Mouse (Mus musculus): ENCODE results near the gene Myt1l.

Myt1l gene

DNA sequence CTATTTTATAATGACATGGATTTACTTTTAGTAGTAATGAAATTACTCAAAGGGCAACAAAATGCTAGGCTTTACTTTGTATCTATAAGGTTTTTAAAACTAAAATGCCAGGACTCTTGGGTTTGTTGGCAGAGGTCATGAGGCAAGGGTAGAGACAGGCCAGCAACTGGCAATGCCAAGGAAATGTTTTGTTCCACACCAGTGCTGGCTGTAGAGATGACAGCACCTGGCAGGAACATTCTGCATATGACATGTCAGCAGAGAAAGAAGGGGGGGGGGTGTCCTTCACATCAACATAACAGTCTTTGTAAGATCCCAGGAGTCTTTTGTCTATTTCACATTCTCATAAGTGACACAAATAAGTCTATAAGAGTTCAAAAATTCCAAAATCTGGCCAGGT, 302.4 kb downstream of the Myt1l start:
- no peak for DNase-seq

DNA sequence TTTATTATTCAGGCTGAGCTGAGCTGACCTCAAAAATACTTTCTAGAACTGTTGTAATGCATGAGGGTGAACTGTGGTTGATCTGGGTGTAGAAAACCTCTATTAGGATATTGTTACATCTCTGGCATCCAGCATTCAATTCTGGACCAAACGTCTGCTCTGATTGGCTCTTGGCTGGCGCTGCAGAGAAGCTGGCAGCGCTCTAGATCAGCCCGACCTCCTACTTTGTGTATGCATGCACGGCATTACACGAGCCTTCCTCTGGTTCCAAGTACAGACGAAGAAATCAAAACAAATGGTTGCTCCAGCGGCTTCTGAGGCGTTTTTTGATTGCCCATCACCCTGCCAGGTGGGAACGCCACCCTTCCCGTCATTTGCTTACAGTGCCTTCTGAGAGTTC, 303.2 kb downstream of the Myt1l start:
- DNase-seq = no peak

- peak; percentile 29 for DNase-seq
Observed at GRCm38 (mm10) chr12:29837301-29837791, 309.2 kb downstream of the Myt1l start.

DNA sequence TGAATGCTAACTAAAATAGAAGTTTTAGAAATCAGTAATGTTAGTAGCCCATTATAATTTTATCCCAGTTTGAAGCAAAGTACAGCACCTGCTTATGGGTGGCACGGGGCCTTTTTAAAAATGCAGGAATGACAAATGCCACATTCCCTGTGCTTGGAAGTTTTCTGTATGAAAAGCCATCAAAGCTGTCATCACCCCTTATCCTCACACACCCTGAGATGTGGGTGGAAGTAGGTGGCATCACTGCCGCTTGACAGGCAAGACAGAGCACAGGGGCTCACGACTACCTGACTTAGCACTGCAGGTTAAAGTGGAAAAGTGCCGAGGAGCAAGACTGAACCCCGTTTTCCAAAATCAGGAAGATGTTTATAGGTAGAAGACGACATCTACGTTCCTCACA, 310.2 kb downstream of the Myt1l start:
- DNase-seq = no peak

- DNase-seq = peak; percentile 43
Observed at GRCm38 (mm10) chr12:29849936-29850335, 321.8 kb downstream of the Myt1l start.

- DNase-seq = no peak
Observed at GRCm38 (mm10) chr12:29854151-29854585, 326.0 kb downstream of the Myt1l start.

- no peak for DNase-seq
Observed at GRCm38 (mm10) chr12:29855007-29855406, 326.8 kb downstream of the Myt1l start.

- DNase-seq = no peak
Observed at GRCm38 (mm10) chr12:29860986-29861385, 332.8 kb downstream of the Myt1l start.

GRCm38 (mm10) chr12:29868295-29868694, 340.1 kb downstream of the Myt1l start:
- no peak for DNase-seq

DNA sequence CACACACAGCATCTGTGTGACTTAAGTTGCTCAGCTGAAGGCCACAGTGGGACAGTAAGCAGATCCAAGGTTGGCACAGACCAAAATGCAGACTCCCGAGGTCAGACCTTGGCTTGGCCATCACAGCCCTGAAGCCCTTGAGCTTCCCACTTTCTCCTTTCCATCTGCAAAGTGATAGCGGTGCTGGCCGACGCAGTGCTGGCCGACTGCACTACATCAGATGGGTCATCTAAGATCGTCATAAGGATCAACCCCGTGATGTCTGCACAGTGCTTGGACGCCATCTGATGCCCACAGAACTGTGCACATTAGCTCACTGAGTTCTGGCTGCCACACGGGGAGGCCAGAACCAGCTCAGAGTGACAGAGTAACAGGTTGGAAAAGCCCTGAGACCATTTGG, 340.6 kb downstream of the Myt1l start:
- no peak for DNase-seq

DNA sequence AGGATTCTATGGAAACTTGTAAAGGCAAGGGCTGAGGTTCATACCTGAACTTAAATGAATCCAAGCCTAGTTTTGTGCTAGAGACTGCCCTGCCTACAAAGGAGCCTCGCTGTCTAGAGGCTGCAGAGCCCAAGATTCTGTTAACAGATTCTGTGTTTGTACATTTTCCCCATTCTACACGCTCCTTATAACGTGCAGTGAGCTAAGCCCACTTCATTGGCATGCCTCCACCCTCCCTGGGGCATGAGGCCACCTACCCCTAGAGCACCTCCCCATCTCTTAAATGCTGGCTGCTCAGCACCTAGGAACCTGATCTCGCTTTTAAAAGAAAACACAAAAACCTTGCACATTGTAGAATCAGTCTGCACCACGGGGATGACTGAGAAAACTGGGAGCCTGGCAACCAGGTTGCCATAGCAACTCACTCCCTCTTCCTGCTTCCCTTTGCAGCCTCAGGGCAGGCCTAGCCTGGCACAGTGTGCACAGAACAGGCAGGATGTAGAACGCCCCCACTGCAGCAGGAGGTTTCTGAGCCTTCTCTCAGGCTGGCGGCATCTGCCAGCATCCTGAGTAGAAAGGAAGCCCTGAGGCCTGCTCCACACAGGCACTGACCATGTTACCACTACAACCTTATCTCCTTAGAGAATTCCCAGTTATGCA, 344.1 kb downstream of the Myt1l start:
- DNase-seq = peak; percentile 84

- DNase-seq = no peak
Observed at GRCm38 (mm10) chr12:29873281-29873772, 345.1 kb downstream of the Myt1l start.

DNA sequence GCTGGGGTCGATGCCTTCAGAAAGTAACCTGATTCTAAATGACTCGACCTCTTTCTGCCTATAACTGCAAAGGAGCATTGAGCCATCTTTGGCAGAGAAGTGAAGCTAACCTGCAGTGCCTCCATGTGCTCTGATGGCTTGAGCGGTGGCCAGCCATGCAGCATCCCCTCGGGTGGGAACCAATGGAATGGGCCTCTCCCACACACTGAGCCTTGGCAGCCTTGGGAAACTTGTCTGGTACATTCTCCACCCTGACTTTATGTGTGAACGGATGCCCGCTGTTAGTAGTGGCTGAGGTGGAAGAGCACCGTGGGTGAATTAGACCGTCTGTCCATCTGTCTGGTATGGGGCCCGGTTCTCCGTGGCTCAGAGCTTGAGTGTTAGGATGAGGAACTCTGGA, 349.8 kb downstream of the Myt1l start:
- DNase-seq = peak; percentile 59

GRCm38 (mm10) chr12:29882871-29883617, 354.9 kb downstream of the Myt1l start:
- DNase-seq = peak; percentile 82

DNA sequence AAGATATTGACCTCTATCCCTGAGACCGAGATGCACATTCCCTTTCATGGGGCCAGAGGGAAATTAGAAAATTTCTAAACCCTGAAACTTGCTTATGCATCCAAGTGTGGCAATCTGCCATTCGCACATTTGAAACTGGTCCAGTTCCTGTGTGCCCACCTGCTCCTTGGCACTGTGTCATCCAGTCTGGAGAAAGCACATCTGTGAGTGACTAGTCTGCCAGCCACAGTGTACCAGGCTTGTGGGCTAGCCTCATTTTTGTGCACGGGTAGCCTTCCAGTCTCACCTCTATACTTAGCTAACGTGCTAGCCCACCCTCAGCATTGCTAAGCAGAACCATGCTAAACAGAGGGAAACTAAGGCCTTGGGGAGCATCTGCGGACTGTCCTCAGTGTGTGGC, 356.2 kb downstream of the Myt1l start:
- DNase-seq = peak; percentile 71

- no peak for DNase-seq
Observed at GRCm38 (mm10) chr12:29894669-29895068, 366.5 kb downstream of the Myt1l start.

DNA sequence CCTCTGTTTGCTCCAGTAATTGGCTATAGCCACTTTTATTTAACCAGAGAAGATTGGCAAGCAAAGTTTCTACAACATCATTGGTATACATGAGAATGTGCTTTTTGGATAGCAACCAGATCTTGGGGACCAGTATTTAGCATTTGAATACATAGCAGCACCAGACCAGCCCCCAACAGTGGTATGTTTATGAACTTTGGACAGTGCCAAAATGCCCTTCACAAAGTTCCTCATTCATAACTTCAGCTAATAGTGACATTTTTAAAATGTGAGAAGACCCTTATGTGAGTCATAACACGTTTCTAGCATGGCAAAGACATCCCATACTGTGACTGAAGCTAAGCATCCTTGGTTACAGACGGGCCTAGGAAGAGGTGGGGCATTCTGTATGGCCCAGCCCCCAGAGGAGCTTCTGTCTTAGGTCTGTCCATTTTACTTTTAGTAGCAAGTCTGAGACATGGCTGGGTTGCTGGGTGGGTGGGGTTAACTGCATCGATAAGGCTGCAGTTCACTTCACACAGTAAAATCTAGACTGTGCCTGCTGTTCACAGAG, 369.4 kb downstream of the Myt1l start:
- DNase-seq = no peak

DNA sequence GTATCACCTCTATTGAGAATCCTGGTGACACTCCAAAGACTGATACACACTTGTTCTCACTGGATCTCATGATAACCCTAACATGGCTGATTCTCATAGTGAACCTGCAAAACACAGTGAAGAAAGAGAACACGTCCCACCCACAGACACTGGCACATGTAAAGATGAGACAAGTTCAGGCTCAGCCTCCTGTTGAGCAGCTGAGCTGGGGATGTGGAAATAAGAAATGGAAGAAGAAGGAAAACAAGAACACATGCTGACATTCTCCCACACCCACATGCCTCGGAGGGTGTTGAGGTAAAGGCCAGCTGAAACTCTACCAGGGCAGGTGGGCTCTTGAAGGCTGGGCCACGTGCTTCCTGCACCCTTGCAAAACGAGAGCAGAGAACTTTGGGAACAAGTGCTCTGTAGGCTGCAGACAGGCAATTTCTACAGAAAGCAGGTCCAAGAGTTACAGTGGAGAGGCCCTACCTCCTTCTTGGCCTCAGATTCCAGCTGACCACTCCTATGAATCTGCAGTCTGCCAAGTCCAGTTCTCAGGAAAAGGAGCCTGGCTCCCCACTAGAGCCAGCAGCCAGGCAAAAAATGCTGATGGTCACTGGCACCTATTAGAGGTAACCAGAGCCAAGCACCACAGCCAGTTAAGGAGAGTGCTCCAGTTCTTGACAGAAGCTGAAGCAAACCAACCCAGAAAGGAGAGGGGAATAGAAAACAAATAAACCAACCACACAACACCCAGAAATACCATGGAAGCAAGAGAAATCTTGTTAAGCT, 376.1 kb downstream of the Myt1l start:
- no peak for DNase-seq

GRCm38 (mm10) chr12:29907056-29907455, 378.9 kb downstream of the Myt1l start:
- DNase-seq = no peak

DNA sequence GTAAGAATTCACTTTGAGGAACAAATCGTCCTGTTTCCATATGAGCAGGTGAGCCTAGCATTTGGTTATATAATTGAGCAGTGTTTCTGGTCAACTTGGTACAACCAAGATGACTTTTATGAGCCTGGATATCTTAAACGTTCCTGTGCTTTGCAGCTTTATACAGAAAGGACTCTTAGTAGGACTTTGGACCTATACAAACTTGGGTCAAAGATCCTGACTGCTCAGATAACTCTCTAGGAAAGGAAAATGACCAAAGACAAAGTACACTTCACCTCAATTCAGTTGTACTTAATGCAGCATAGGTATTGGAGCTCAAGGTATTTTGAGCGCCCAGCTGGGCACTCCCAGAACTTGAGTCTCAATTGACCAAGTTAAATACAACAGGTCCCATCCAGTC, 388.0 kb downstream of the Myt1l start:
- no peak for DNase-seq

DNA sequence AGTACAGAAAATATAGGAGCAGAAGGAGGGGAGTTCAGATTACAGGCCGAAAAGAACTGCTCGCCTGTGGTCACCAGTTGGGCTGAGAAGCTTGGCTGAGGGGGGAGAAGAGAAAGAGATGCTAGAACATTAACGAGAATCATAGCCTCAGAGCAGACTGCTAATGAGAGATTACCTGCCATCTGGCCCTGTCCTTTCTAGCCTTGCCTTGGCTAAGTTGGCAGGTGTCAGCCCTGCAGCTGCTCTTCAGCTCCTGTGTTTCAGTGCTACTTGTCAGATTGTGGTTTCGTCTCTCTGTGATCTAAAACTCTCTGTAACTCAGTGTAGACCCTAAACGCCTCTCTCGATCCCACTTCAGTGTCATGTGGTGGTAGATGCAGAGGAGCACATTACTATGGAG, 388.6 kb downstream of the Myt1l start:
- DNase-seq = no peak

DNA sequence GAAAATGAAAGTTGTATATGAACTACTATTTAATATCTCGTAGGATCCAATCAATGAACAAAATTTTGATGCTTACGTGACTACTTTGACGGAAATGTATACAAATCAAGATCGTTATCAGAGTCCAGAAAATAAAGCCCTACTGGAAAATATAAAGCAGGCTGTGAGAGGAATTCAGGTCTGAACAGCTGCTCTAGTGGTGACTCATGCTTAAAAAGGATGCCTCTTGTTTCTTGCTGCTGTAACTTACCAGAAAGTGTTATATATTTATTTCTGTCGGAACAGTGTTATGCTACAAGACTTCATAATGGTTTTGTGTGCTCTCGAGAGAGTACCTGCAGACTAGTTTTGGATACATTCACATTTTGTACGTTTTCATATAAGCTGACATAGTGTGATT, 392.1 kb downstream of the Myt1l start:
- DNase-seq = no peak

DNA sequence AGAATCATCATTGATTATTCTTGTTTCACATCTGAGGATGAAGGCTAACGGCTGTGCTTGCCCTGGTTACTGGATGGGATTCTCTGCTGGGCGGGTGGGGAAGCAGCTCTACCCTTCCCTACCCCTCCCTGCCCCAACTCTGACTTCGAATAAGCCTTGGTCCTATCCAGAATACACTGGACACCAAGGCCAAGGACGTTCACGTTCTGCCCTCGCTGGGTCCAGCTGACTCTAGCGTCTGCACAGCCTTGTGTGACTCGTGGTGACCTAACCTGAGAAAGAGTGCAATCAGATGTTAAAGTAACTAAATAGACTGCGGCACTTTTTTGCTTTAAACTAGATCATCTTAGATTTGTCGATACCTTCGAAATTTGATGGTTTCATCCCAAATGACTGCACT, 393.3 kb downstream of the Myt1l start:
- DNase-seq = no peak
